Mouse (Mus musculus) ES-Bruce4 (cell line): Measurements from ENCODE around the gene Sprr1a.

Source experiments
- CTCF ChIP-seq: IDR thresholded peaks from one replicate; pipeline ENCODE4 v1.8.1; 2011; ENCODE audit warnings: low read depth, low read length
- EP300 ChIP-seq: IDR thresholded peaks from 2 replicates; pipeline ENCODE4 v1.6.1; 2011; ENCODE audit warnings: low read depth, low read length; ENCODE audit not compliant: insufficient read depth
- POLR2A ChIP-seq: IDR thresholded peaks from one replicate; pipeline ENCODE4 v1.8.1; 2011; ENCODE audit warnings: low read length; ENCODE audit not compliant: insufficient read depth

GRCm38 (mm10) chr3:92466576-92466975 lies 19.1 kb downstream of the Sprr1a start:
- TF ChIP-seq CTCF (no peak), POLR2A (no peak), EP300 (no peak)
